Mouse (Mus musculus) 3134 (cell line): Measurements from ENCODE around the gene Zfc3h1.

Experiments
- DNase-seq: peaks from one replicate; pipeline ENCODE4 v3.0.0-alpha.2; 2011; ENCODE audit warnings: low spot score; ENCODE audit not compliant: insufficient read length; ENCODE audit errors: extremely low read depth

Zfc3h1 gene

DNA sequence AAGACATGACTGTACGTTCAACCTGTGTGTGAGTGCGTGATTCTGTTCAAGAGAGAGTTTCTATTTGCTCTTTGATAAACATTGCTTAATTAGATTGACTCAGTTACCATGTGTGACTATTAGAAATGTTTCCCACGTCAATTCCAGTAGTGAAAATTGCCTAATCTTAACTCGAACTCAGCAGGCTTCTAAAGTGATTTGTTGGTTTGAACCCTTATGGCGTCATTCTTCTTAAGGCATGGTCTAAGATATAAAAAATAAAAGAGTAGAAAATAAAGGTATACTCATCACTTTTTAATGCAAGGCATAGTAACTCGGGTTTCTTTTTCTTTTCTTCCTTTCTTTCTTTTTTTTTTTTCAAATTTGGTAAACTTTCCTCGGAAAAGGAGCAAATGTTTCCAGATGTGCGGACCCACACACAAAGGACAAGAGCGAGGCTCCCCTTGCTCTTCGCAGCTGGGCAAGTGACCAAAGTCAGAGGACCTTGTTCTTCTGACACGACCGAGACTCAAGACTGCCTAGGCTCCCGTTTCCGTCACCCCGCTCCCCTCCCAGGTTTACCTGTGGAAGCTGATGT lies 1.0 kb upstream of the Zfc3h1 start:
- DNase-seq: no peak

DNA sequence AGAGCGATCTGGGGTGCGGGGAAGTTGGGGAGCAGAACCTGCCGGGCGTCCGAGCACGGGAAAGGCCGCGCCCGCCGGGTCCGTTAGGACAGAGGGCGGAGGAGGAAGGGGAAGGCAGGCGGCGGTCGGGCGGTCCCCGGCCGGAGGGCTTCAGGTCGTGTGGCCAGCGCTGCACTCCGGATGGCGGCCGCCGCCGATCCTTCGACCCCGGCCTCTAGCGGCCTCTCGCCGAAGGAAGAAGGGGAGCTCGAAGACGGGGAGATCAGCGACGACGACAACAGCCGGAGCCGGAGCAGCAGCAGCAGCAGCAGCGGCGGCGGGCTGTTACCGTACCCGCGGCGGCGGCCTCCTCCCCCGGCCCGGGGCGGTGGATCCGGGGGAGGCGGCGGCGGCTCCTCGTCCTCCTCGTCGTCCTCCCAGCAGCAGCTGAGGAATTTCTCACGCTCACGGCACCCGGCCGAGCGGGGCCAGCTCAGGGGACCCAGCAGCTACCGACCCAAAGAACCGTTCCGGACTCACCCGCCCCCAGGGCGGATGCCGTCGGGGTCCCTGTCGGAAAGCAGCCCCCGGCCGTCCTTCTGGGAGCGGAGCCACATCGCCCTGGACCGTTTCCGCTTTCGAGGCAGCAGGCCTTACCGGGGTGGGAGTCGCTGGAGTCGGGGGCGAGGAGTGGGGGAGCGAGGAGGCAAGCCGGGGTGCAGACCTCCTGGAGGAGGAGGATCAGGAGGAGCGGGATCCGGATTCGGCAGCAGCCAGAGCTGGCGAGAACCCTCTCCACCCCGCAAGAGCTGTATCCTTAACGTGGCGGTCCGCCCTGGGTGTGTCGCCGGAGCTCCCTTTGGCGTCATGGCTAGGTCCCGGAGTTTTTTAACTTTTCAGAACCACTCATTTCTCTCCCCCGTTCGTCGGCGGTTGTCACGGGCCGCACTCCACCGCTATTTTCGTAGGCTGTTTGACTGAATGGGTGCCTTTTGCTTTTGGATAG lies 551 bp downstream of the Zfc3h1 start:
- DNase-seq: peak; percentile 82

DNA sequence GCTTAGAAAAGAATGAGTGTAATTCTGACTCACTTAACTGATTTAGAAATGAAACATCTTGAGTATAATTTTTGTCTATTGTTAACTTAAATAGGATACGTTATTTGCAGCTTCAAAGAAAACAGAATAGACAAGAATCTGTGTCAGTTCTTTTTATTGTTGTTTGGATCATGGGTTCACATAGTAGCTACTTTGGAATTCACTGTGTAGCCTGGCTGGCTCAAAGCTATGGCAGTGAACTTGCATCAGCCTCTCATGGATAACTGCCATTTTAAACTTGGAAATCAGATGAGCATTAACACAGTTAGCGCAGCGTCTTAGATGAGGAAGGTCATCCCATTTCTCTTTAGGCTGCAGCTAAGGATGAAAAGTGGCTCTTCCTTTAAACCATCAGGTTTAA lies 3.1 kb downstream of the Zfc3h1 start:
- DNase-seq: no peak

DNA sequence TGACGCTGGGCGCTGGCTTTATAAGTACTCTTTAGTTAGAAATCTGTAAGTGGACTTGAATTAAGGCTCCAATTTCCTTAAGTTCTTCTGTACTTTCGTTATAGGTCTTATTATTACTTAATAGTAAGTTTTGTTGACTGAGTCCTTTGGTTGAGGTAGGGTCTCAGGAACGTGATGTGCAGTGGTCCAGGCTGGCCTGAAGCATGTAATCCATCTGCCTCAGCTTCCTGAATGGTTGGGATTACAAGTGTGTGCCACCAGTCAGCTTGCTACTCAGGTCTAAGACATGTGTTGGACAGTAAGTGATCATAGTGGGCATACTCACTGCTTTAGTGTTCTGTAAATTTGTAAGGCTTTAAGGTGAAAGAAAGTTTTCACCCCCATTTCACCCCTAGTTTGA lies 6.3 kb downstream of the Zfc3h1 start:
- DNase-seq: no peak

DNA sequence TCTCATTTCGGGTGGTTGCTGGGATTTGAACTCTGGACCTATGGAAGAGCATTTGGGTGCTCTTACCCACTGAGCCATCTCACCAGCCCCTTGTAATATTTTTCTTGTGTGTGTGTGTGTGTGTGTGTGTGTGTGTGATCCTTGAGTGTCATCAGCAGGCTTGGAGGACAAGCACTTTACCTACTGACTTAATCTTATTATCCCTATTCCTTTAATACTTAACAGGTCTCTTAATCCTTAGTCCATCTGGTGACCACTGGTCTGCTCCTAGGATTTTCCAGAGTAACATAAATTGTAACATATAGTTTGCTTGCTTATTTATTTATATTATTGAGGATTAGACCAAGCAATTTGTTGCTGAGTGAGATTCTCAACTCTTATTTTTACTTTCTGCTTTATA lies 7.1 kb downstream of the Zfc3h1 start:
- DNase-seq: no peak

DNA sequence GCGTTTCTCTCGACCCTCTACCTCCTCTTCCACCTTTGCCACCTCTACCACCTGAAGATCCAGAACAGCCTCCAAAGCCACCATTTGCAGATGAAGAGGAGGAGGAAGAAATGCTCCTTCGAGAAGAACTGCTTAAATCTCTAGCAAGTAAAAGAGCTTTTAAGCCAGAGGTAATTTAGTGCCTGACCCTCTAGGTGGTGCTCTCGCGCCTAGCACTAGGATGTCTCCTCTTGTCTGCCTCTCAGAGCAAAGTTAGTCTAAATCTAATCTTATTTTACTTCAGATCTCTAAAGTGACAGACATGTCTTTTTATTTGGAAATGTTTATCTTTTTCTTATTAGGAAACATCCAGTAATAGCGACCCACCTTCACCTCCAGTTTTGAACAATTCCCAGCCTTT lies 21.6 kb downstream of the Zfc3h1 start:
- peak; percentile 28 for DNase-seq

DNA sequence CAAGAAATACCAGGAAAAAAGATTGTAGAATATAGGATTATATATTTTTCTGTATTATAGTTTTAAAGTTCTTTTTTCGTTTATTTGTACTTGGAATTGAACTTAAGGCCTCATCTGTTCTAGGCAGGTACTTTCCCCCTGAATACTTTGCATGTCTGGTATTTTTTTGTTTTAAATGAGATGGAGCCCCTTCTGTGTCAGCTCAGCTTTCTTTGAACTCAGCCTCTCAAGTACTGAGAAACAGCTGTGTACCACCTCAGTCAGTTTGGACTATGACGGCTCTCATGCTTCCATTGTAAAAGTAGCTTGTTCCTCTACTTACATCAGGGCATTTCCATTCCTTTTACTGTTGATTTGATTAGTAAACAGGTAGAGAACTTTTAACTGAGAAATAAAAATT lies 28.7 kb downstream of the Zfc3h1 start:
- DNase-seq: no peak

DNA sequence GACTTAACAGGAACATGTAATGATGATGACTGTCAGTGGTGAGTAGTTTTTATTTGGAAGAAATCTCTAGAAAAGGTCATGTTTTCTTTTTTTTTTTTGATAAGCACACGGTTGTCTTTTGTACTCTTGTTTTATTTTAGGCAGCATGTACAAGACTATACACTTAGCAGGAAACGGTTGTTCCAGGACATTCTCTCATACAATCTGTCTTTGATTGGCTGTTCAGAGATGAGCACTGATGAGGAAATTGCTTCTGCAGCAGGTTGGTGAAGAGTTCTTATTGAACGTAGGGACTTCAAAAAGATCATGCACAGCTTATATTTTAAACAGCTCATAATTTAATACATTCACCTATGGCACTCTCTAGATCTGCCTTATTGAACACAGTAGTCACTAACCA lies 29.3 kb downstream of the Zfc3h1 start:
- DNase-seq: no peak

DNA sequence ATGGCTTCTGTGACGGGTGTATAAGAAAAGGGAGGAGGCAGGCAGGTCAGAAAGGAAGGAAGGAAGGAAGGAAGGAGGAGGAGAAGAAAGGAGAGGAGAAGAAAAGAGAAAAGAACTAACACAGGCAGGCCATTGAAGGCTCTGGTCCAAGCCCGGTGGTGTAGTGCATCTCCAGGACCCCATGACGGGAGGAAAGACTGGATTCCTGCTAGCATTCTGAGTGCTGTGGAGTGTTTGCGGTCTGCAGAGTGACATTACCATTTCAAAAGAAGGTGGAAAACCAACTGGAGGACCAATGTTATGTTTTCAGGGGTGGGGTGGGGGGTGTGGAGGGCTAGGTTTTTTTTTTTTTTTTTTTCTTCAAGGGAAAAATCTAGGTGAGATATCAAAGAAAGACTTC lies 37.2 kb downstream of the Zfc3h1 start:
- DNase-seq: no peak

DNA sequence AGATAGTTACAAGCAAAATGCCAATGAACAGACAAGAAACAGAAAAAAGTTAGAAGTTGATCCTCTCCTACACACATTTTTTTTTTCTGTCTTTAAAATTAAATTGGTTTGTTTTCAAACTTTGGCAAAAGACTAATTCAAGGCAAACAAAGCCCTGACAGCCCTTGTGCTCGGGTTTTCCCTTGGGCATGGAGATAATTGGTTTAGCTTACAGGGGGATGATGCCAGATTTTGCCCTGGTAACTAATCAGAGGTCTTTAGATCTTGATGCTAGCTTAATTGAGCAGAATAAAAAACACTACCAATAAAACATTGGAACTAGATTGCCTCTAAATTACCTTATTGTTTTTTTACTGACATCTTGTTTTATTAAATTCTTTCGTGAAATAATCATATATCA lies 40.6 kb downstream of the Zfc3h1 start:
- no peak for DNase-seq

DNA sequence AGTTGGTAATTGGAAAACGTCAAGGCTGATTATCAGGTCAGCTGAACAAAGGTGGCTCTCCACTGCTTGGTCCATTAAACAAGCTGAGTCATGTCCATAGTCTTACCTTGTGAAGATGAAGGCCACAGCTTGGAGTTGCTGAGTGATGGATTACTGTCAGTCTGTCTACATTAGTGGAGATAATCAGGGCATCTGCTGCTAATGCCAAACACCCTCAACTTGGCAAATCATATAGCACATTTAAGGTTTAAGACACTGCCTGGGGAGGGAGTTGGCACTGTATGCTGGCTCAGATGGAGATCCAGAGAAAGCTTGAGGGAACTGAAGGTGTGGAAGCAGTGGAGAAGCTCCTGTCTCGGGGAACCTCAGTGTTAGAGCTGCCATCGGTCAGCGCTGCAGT lies 52.5 kb downstream of the Zfc3h1 start:
- no peak for DNase-seq

DNA sequence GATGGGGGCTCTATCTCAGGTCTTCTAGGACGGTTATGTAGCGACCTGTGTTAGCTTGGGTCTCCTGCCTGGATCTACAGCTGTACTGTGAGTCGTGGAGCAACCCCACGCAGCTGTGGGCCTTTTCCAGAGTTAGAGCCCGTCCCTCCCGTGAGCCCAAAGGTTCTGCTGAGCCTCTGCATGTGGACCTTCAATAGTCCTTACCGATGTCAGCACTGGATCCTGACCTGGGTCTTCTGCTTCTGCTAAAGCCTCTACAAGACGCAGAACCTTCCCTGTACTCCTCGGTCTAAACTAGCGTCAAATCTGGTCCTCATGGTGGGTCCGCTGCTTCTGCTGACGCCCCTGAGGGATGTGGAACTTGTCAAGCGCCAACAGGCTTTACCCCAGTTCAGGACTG lies 63.9 kb downstream of the Zfc3h1 start:
- DNase-seq: no peak

DNA sequence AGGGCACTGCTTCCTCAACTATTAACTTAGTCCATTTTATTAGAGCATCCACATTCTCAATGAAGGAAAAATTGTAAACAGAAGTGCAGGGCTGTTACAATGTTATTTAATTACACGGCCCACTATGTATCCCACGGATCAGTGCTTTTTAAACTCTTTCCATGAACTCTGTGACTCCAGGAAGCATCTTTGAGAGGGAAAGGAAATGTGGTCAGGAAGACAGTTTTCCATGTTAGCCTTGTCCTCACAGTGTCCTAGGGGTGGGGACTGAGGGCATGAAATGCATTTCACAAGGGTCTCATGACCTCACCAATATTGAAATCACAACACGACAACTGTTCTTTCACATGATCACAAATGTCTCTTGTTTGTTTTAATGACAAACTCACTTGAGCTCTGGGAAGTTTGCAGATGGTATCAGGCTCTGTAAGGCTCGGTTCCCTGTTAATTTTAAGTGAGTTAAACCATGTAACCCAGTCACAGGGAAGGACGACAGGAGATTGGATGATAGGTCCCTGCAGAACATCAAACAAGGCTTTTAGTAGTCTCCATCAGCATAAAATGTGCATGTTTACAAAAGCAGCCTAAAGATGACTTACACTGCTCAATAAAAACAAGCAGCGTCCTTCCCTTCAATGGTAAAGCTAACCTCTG lies 72.7 kb downstream of the Zfc3h1 start:
- DNase-seq: no peak

DNA sequence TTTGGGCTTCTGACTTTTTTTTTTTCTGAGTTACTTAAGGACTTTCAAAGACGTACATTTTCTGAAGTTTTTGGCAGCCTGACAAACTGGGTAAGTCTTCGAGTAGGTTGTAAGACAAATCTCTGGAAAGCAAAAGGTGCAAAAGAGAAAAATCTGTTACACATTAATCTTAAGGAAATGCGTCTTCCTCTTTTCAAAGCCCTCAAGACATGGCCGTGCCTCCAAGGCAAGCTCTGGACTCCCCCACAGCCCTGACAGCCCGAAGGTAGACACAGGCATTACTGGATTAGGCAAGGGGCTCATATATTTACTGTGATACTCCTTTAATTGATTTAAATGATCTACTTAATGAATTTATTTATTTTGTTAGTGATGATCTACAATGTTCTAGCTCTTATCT lies 77.9 kb downstream of the Zfc3h1 start:
- no peak for DNase-seq

DNA sequence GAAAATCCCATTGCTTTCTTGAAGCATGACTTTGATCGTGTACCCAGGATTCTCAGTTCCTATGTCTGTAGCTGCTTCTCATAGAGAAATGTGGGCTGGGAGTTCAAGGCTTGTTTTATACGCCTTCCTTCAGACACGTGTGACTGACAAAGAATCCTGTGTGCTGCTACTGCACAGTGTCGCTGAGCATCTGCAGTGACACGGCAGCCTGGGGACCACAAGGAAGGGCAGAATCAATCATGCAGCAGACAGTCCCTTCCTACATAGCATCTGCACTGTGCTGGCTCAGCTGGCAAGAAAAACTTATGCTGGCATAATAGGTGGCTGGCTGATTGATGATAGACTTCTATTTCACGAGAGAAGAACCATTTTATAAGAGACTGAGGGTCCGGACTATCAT lies 80.3 kb downstream of the Zfc3h1 start:
- no peak for DNase-seq

DNA sequence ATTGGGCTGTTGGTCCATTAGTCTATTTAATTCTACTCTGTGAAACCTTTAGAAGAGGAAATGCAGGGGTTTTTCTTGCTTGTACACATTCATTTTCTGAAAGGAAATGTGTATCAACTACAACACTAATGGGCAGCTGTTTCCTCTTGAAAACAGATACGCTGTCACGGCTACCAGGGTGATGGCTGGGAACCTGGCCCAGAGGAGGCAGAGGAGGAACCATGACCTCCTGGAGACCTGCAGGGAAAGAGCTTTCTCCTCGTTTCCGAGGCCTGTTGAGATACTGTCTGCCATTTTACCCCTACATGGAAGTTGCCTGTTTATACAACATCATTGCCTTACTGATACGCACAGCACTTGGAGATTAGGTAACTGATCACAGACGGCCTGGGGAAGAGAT lies 81.0 kb downstream of the Zfc3h1 start:
- DNase-seq: no peak

DNA sequence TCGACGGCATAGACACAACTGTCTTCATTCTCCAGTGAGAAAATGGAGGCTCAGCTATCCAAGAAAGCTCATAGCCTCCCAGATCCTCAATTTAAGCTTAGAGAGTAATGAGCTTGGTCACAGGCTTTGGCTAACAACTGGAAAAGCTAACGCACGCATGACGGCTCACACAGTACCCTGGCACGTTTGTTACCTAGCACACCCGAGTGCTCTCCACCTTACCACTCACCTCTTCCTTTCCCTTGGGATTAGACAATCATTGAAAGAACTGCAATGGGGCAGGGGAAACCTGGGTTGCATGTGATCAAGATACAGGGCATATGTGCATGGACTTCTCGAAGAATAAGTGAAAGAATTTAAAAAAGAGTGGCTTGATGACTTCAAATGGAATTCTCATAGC lies 83.2 kb downstream of the Zfc3h1 start:
- DNase-seq: no peak

DNA sequence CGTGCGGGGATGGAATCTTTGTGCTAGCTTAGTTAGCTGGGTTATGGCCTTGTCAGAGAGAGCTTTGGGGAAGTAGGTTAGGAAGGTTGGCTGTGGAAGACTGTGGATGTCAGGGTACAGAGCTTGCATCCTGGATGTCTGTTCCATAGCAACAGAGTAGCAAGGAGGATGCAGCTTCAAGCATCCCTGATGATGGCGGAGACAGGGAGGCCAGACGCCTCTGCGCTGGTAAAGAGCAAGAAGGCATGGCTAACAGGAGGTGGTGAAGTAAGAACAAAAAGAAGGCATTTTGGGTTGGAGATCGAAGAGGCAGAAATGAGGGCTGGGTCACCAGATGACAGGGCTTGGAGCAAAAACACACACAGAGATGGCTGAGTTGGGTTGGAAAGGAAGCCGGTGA lies 83.9 kb downstream of the Zfc3h1 start:
- DNase-seq: no peak

DNA sequence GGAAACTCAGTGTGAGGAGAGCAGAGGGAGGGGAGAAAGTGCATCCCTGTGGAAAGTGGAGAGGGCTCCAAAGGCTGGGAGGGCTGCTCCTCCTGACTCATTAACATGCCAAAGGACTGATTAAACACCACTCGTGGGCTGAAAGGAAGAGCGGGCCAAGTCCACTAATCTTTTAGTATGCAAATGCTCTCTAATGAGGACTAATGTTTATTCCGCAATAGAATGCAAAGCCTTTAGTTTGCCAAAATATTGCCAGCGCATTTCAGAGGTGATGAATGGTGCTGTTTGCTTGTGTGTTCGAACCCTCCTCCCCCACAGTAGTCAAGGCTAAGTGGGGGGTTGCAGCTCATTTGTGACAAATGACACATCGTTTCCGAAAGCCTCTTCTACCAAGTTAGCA lies 84.3 kb downstream of the Zfc3h1 start:
- no peak for DNase-seq

DNA sequence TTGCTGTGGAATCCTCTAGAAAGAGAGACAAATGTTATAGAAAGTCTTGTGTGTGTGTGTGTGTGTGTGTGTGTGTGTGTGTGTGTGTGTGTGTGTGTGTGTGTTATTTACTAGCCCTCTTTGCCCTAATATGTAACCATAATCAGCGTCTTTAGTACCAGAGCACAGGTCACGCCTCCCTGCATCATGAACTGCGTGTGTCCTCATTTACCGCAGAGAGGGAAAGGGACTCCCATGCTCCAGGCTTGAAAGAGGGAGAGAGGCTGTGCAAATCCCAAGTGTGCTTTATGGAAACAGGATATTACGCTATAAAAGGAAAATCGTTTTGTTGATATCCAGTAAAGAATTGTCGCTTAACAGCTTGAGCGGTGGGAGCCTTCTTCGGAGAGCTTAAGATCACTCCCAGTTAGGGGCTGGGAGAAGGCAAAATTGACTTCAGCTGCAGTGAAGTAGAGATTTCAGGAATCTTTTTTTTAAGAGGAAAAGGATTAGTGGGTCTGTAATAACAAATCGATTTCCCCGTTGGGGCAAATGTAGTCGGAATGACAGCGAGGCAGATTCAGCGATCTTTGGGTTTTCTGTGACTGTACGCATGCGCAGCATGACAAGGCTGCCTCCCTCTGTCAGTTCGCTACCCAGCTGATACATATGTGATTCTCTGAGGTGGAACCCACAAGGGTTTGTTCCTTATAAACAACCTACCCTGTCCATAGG lies 86.0 kb downstream of the Zfc3h1 start:
- no peak for DNase-seq
